Mouse (Mus musculus): ENCODE data around the gene Wnk2. TPM values are rescaled to one million over a fixed set of nuclear protein-coding genes. Genes with fewer than 3 reads are reported as not detected.

The Wnk2 gene
- polyA plus RNA-seq, 1 experiment = not detected

GRCm38 (mm10) chr13:49020152-49020551, 127.7 kb downstream of the Wnk2 start:
- peak; percentile 96 for TF ChIP-seq TCF12 (IDR thresholded peaks at IDR 0.05; ENCODE audit: insufficient read depth, poor library complexity, severe bottlenecking)
- TF ChIP-seq MYOD1 (IDR thresholded peaks at IDR 0.05; ENCODE audit: control insufficient read depth in 1 of 3, insufficient read length in 2 of 3, low read depth in 2 of 3) = peak; percentile 73 to 100 (median 98)
- no peak for TF ChIP-seq CEBPB (IDR thresholded peaks at IDR 0.05; ENCODE audit: insufficient read depth, poor library complexity, severe bottlenecking)
- peak; percentile 100 for TF ChIP-seq TCF3 (IDR thresholded peaks at IDR 0.05; ENCODE audit: insufficient read length, low read depth)
- peak; percentile 99 to 100 (median 100) for TF ChIP-seq MYOG (IDR thresholded peaks at IDR 0.05; ENCODE audit: control insufficient read depth in 1 of 3, insufficient read depth in 1 of 3, insufficient read length in 2 of 3, low read depth in 2 of 3)
- no peak for TF ChIP-seq USF1 (IDR thresholded peaks at IDR 0.05; ENCODE audit: low read depth)
- no peak for TF ChIP-seq E2F4 (IDR thresholded peaks at IDR 0.05; ENCODE audit: insufficient read depth)
- TF ChIP-seq MAX (IDR thresholded peaks at IDR 0.05; ENCODE audit: low read depth) = no peak
- TF ChIP-seq POLR2AphosphoS2 (IDR thresholded peaks at IDR 0.05; ENCODE audit: insufficient read length, low read depth) = no peak
- no peak for TF ChIP-seq SRF (IDR thresholded peaks at IDR 0.05; ENCODE audit: control insufficient read depth, insufficient read length, low read depth)
- no peak for TF ChIP-seq POLR2A (IDR thresholded peaks at IDR 0.05; ENCODE audit: insufficient read length, low read depth)
- TF ChIP-seq REST (IDR thresholded peaks at IDR 0.05; ENCODE audit: insufficient read depth, insufficient read length) = no peak
- no peaks in the 10 kb centered on the region for H3K79me2 ChIP-seq (ENCODE audit: control insufficient read depth, insufficient read depth)
- no peak overlapping the region for H3K4me3 ChIP-seq
- H3K36me3 ChIP-seq (ENCODE audit: control insufficient read depth, insufficient read depth) = no peaks in the 10 kb centered on the region
- peak overlapping the region; percentile 18 for H3K4me2 ChIP-seq (ENCODE audit: low read depth)
- no peaks in the 10 kb centered on the region for H3K27me3 ChIP-seq (ENCODE audit: control insufficient read depth, insufficient read depth, insufficient read length)
- H3ac ChIP-seq (ENCODE audit: control insufficient read depth, insufficient read length) = no peak overlapping the region

DNA sequence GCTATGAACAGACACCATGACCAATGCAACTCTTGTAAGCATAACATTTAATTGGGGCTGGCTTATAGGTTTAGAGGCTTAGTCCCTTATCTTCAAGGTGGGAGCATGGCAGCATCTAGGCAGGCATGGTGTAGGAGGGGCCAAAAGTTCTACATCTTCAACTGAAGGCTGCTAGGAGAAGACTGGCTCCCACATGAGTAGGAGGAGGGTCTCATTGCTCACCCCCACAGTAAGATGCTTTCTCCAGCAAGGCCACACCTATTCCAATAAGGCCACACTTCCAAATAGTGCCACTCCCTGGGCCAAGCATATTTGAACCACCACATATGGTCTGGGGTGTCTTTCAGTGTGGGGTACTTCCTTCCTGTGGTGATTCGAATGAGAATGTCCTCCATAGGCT, 130.4 kb downstream of the Wnk2 start:
- Histone ChIP-seq H3K4me2 (ENCODE audit: low read depth) (no peak overlapping the region), H3ac (ENCODE audit: control insufficient read depth, insufficient read length) (no peak overlapping the region), H3K4me3 (no peak overlapping the region), H3K36me3 (ENCODE audit: control insufficient read depth, insufficient read depth) (no peaks in the 10 kb centered on the region), H3K79me2 (ENCODE audit: control insufficient read depth, insufficient read depth) (no peaks in the 10 kb centered on the region), H3K27me3 (ENCODE audit: control insufficient read depth, insufficient read depth, insufficient read length) (no peaks in the 10 kb centered on the region)
- TF ChIP-seq MYOD1 (IDR thresholded peaks at IDR 0.05; ENCODE audit: control insufficient read depth in 1 of 3, insufficient read length in 2 of 3, low read depth in 2 of 3) = no peak

GRCm38 (mm10) chr13:49016311-49016761, 131.5 kb downstream of the Wnk2 start:
- TF ChIP-seq E2F4 (IDR thresholded peaks at IDR 0.05; ENCODE audit: insufficient read depth) (no peak), MYOG (IDR thresholded peaks at IDR 0.05; ENCODE audit: control insufficient read depth in 1 of 3, insufficient read depth in 1 of 3, insufficient read length in 2 of 3, low read depth in 2 of 3) (no peak), POLR2A (IDR thresholded peaks at IDR 0.05; ENCODE audit: insufficient read length, low read depth) (no peak), REST (IDR thresholded peaks at IDR 0.05; ENCODE audit: insufficient read depth, insufficient read length) (no peak), TCF12 (IDR thresholded peaks at IDR 0.05; ENCODE audit: insufficient read depth, poor library complexity, severe bottlenecking) (no peak), CEBPB (IDR thresholded peaks at IDR 0.05; ENCODE audit: insufficient read depth, poor library complexity, severe bottlenecking) (no peak), SRF (IDR thresholded peaks at IDR 0.05; ENCODE audit: control insufficient read depth, insufficient read length, low read depth) (no peak), TCF3 (IDR thresholded peaks at IDR 0.05; ENCODE audit: insufficient read length, low read depth) (no peak), MYOD1 (IDR thresholded peaks at IDR 0.05; ENCODE audit: control insufficient read depth in 1 of 3, insufficient read length in 2 of 3, low read depth in 2 of 3) (no peak), MAX (IDR thresholded peaks at IDR 0.05; ENCODE audit: low read depth) (no peak)
- Histone ChIP-seq H3K4me2 (ENCODE audit: low read depth) (no peak overlapping the region), H3K27me3 (ENCODE audit: control insufficient read depth, insufficient read depth, insufficient read length) (no peaks in the 10 kb centered on the region), H3K79me2 (ENCODE audit: control insufficient read depth, insufficient read depth) (no peaks in the 10 kb centered on the region), H3K4me3 (no peak overlapping the region), H3K36me3 (ENCODE audit: control insufficient read depth, insufficient read depth) (no peaks in the 10 kb centered on the region), H3ac (ENCODE audit: control insufficient read depth, insufficient read length) (no peak overlapping the region)

DNA sequence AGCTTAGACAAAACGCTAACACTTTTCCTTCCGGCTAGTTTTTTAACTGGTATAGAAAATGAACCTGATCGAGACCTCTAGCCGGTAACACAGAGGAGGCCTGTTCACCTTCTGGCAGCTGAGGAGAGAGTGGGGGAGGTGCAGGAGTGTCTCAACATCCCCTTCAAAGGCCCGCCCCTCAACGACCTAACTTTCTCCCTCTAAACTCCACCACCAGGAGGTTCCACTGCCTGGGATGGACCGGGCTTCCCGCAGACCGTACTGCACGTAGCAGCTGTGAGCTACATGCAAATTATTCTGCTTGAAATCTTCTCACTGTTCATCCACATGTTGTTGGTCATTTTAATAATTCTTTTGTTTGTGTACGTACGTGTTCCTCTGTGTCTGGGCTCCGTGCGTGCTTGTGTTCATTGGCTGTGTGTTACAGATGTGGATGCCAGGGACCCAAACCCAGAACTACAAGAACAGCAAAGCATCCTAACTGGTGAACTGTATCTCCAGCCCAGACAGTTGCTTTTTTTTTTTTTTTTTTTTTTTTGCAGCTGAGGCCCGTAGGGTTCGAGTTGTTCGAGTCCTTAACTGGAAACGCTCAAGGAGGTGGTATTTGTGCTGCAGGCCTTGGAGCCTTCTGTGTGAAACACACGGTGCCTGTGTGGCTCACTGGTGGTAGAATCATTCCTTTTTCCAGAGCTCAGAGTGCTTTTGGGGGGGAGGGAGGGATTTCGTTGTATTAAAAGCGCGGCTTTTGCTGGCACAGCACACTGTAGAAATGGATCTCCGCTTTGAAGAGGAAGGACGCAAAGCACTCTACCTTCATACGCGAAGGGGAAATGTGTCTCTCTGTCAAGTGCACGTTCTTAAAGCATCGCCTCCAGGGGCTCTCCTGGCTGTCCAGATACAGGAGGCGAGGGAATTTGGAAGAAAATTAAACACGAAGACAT, 132.2 kb downstream of the Wnk2 start:
- TF ChIP-seq USF1 (IDR thresholded peaks at IDR 0.05; ENCODE audit: low read depth) = no peak
- TF ChIP-seq TCF3 (IDR thresholded peaks at IDR 0.05; ENCODE audit: insufficient read length, low read depth) = no peak
- TF ChIP-seq REST (IDR thresholded peaks at IDR 0.05; ENCODE audit: insufficient read depth, insufficient read length) = no peak
- no peak for TF ChIP-seq MAX (IDR thresholded peaks at IDR 0.05; ENCODE audit: low read depth)
- no peak for TF ChIP-seq E2F4 (IDR thresholded peaks at IDR 0.05; ENCODE audit: insufficient read depth)
- no peak for TF ChIP-seq POLR2A (IDR thresholded peaks at IDR 0.05; ENCODE audit: insufficient read length, low read depth)
- TF ChIP-seq CEBPB (IDR thresholded peaks at IDR 0.05; ENCODE audit: insufficient read depth, poor library complexity, severe bottlenecking) = no peak
- TF ChIP-seq MYOG (IDR thresholded peaks at IDR 0.05; ENCODE audit: control insufficient read depth in 1 of 3, insufficient read depth in 1 of 3, insufficient read length in 2 of 3, low read depth in 2 of 3) = no peak
- no peak for TF ChIP-seq SRF (IDR thresholded peaks at IDR 0.05; ENCODE audit: control insufficient read depth, insufficient read length, low read depth)
- TF ChIP-seq MYOD1 (IDR thresholded peaks at IDR 0.05; ENCODE audit: control insufficient read depth in 1 of 3, insufficient read length in 2 of 3, low read depth in 2 of 3) = no peak
- Histone ChIP-seq H3K27me3 (ENCODE audit: control insufficient read depth, insufficient read depth, insufficient read length) (no peaks in the 10 kb centered on the region), H3ac (ENCODE audit: control insufficient read depth, insufficient read length) (no peak overlapping the region), H3K79me2 (ENCODE audit: control insufficient read depth, insufficient read depth) (no peaks in the 10 kb centered on the region), H3K4me2 (ENCODE audit: low read depth) (no peak overlapping the region), H3K4me3 (no peak overlapping the region), H3K36me3 (ENCODE audit: control insufficient read depth, insufficient read depth) (no peaks in the 10 kb centered on the region)
